Mouse (Mus musculus): Measurements from ENCODE around the gene Spcs3.
"Not testable (repeated sequence)": the region's sequence is repeated elsewhere in the genome, so short reads cannot be mapped to it uniquely, and the experiment has no call there.

Gene Spcs3

GRCm38 (mm10) chr8:54529382-54530296 is at the start of gene Spcs3, which contains the start of gene Asb5:
Gene Spcs3 (minus strand): TSS chr8:54529998.
Gene Asb5 (plus strand): TSS chr8:54529580.
- peak; percentile 97 to 98 for DNase-seq (ENCODE audit: low spot score in 2 of 2)

GRCm38 (mm10) chr8:54570618-54571609 is 41.1 kb upstream of the Spcs3 start:
- no peak for DNase-seq (ENCODE audit: low spot score in 2 of 2)

- DNase-seq (ENCODE audit: low spot score in 2 of 2) = no peak
Observed at GRCm38 (mm10) chr8:54567168-54567567, 37.4 kb upstream of the Spcs3 start.

- no peak for DNase-seq (ENCODE audit: low spot score in 2 of 2)
Observed at GRCm38 (mm10) chr8:54565603-54566260, 35.9 kb upstream of the Spcs3 start.

GRCm38 (mm10) chr8:54565181-54565580 is 35.4 kb upstream of the Spcs3 start:
- DNase-seq (ENCODE audit: low spot score in 2 of 2) = no peak

GRCm38 (mm10) chr8:54562137-54562536 is 32.3 kb upstream of the Spcs3 start:
- no peak for DNase-seq (ENCODE audit: low spot score in 2 of 2)

GRCm38 (mm10) chr8:54554921-54555320 is 25.1 kb upstream of the Spcs3 start:
- DNase-seq (ENCODE audit: low spot score in 2 of 2) = no peak

- DNase-seq (ENCODE audit: low spot score in 2 of 2) = no peak
Observed at GRCm38 (mm10) chr8:54550026-54550574, 20.3 kb upstream of the Spcs3 start.

- DNase-seq (ENCODE audit: low spot score in 2 of 2) = no peak
Observed at GRCm38 (mm10) chr8:54548383-54548782, 18.6 kb upstream of the Spcs3 start.

- no peak for DNase-seq (ENCODE audit: low spot score in 2 of 2)
Observed at GRCm38 (mm10) chr8:54541331-54541730, 11.5 kb upstream of the Spcs3 start.

- DNase-seq (ENCODE audit: low spot score in 2 of 2) = no peak
Observed at GRCm38 (mm10) chr8:54537285-54537684, 7.5 kb upstream of the Spcs3 start.

- no peak for DNase-seq (ENCODE audit: low spot score in 2 of 2)
Observed at GRCm38 (mm10) chr8:54535172-54535571, 5.4 kb upstream of the Spcs3 start.

GRCm38 (mm10) chr8:54528571-54528970 is 1.2 kb downstream of the Spcs3 start:
- no peak for DNase-seq (ENCODE audit: low spot score in 2 of 2)

- DNase-seq (ENCODE audit: low spot score in 2 of 2) = no peak
Observed at GRCm38 (mm10) chr8:54526700-54527099, 3.1 kb downstream of the Spcs3 start.

GRCm38 (mm10) chr8:54525606-54526005 is 4.2 kb downstream of the Spcs3 start:
- no peak for DNase-seq (ENCODE audit: low spot score in 2 of 2)

GRCm38 (mm10) chr8:54520516-54520915 is 9.3 kb downstream of the Spcs3 start:
- DNase-seq (ENCODE audit: low spot score in 2 of 2) = no peak

GRCm38 (mm10) chr8:54518756-54519460 is 10.9 kb downstream of the Spcs3 start:
- no peak for DNase-seq (ENCODE audit: low spot score in 2 of 2)

GRCm38 (mm10) chr8:54512200-54512599 is 17.6 kb downstream of the Spcs3 start:
- not testable (repeated sequence) for DNase-seq (ENCODE audit: low spot score in 2 of 2)

GRCm38 (mm10) chr8:54511791-54512190 is 18.0 kb downstream of the Spcs3 start:
- no peak for DNase-seq (ENCODE audit: low spot score in 2 of 2)

- peak; percentile 72 to 82 for DNase-seq (ENCODE audit: low spot score in 2 of 2)
Observed at GRCm38 (mm10) chr8:54509221-54509721, 20.5 kb downstream of the Spcs3 start.
